Mouse (Mus musculus): ENCODE results near the gene Isca2.

The Isca2 gene

GRCm38 (mm10) chr12:84772726-84773441 is at the start of gene Isca2, which contains the start of gene Npc2:
TSS of gene Isca2 (plus strand) at chr12:84773251.
TSS of gene Npc2 (minus strand) at chr12:84773152.
- DNase-seq: peak; percentile 95

DNA sequence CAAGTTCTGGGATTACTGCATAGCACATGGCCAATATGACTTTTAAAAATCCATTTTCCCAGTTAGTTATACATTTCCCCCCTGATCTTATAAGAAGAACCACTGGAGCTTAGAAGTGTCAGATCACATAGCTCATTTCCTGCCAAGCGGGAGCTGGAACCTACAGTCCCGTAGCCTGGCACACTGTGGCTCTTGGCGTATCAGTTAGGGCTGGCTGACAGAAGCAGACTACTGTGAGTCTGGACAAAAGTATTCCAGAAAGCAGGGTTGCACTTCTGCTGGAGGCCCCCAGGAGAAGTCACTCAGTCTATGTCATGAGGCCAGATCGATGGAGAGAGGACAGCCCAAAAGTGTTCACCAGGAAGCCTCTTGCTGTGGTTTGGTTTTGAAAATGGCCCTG is 46.7 kb upstream of the Isca2 start:
- DNase-seq: no peak

DNA sequence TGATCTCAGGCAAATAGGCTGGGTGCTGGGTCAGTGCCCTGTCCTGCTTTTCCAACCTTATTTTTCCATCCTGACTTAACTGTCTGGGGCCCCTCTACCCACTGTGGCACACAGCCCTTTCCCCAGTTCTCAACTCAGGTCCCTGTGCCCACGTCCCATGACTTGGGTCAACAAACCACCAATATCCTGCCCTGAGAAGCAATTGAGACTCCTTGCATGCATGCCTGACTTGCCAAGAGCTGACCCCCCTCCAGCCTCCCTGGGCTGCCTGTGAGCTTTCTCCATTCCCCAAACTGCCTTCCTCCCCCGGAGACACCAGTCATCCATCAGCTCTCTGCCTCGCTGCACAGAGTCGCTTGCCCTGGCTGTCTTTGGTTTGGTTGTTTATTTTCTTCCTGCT is 46.1 kb upstream of the Isca2 start:
- DNase-seq: no peak

GRCm38 (mm10) chr12:84727434-84727833 is 45.6 kb upstream of the Isca2 start:
- DNase-seq: no peak

- DNase-seq: no peak
Measured at GRCm38 (mm10) chr12:84728421-84728820, 44.6 kb upstream of the Isca2 start.

- DNase-seq: no peak
Measured at GRCm38 (mm10) chr12:84733366-84733765, 39.7 kb upstream of the Isca2 start.

GRCm38 (mm10) chr12:84743496-84743895 is 29.6 kb upstream of the Isca2 start:
- DNase-seq: no peak

DNA sequence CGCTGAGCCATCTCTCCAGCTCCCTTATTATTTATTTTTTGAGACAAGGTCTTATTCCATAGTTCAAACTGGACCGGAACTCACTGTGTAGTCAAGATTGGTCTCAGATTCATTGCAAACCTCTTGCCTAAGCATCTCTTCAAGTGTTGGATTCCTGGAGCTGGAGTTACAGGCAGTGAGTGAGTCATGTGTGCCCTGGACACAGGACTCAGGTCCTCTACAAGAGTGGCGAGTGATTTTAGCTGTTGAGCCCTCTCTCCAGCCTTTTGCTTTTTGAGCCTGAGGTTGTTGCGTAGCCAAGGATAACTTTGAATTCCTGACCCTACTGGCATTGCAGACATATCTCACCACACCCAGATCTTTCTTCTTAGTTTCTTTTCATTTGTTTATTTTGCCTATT is 27.4 kb upstream of the Isca2 start:
- no peak for DNase-seq

DNA sequence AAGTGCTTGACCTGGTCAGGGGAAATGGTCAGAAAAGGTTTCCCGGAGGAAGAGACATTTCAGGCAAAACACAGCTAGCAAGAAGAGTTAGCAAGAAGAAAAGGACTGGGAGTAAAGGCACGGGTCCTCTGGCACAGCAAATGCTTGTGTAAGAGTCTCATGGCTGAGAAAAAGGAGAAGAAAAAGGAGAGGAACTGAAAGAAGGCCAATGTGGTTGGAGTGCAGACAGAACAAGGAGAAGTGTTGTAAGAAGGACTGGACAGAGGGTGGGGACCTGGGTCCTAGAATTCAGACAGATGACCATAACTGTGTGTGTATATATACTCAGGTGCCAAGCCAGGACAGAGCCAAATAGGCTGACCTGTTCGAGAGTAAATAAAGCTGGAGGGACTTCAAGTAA is 24.9 kb upstream of the Isca2 start:
- no peak for DNase-seq

DNA sequence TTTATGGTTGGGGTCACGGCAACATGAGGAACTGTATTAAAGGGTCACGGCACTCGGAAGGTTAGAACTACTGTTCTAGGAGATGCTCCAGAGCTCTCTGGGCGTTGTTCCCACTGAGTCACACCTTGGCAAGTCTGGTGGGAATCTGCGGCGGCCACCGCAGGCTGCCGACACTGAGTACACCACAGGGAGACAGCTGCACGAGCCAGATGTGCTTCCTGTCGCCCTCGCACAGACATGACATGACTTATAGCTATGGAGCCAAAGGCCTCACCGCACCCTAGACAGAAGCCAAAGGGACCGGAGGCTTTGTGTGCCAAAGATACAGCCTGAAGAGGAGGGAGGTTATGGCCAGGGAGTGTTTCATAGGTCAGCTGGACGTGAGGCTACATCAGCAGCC is 22.4 kb upstream of the Isca2 start:
- DNase-seq: peak; percentile 58

DNA sequence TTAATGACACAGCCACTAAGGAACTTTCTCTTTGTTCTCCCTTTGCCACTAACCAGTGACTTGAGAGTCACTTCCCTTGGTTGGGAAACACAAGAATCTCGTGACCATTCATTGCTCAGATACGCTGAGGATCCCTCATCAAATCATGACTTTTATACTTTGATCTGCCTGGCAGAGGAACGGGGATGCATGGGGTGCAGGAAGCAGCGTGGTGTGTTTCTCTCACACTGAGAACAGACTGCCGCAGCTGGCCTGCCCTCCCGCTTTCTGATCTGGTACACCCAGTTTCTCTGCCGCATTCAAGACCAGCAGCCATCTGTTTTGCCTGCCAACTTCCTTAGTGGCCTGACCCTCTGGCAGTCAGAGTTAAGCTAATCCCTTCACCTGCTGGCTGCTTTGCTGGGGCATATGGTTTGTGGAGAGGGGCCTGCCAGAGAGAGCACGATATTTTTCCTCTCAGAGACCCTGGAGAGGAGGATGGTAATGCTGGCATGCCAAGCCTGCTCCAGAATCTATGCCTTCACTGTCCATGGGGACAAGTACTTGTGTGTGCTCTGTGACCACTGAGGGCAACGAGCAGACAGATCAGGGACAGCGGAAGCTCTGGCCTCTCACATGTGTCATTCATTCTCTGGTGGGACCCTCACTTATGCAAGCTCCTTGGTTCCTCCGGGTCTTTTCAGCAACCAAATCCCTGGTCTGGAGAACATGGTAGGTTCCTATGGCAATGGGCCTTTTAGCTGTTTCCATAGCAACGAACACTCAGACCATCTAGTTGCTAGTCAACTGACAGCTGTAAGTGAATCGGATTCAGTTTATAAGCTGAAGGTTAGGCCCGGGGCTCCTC is 20.7 kb upstream of the Isca2 start:
- DNase-seq: peak; percentile 68

GRCm38 (mm10) chr12:84755008-84755695 is 17.9 kb upstream of the Isca2 start:
- peak; percentile 74 for DNase-seq

DNA sequence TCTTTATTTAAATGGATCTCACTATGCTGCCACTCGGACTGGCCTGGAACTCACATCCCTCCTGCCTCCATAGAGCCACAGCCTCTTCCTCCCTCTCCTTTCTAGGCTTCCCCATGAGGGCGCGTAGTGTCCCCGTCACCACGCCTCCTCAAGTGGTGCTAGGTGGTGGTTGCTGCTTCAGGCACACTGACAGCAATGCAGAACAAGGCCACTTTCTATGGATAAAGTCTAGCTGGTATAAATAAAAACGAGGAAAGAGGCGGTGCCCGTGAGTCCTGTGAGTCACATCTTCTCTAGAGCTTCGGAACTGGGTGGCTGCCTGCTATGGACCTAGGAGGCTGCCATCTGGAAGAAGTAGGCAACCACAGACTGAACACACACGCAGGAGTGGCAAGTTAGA is 17.0 kb upstream of the Isca2 start:
- DNase-seq: no peak

DNA sequence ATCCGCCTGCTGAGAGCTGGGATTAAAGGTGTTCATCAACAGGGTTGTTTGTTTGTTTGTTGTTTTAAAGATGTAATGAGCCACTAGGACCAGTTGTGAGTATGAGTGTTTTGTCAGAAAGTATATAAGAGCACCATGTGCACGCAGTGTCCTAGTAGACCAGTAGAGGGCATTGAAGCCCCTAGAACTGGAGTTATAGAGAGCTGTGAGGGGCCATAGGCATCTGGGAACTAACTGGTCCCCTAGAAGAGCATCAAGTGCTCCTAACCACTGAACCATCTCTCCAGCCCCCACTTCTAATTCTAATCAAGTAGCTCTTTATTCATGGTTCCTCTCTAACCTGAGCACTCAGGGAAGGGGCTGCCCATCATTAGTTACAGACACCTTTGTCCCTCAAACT is 14.0 kb upstream of the Isca2 start:
- peak; percentile 54 for DNase-seq

DNA sequence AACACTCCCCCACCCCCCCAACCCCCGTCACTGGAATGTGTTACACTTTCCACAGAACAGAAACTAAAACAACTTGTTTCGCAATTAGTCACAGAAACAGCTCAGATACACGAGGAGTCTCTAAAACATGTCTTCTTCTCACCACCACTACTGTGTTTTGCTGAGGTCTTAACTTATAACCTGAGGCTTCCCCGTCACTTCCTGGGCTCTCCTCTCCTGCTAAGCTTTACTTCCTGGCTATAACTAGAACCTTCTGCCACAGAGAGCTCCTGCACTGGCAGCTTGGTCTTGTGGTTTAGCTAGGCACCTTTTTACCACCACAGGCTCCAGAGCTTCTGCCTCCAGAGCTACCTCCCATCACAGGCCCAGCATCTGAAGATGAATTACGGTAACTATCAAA is 10.5 kb upstream of the Isca2 start:
- peak; percentile 45 for DNase-seq

GRCm38 (mm10) chr12:84763577-84764218 is 9.4 kb upstream of the Isca2 start:
- no peak for DNase-seq

DNA sequence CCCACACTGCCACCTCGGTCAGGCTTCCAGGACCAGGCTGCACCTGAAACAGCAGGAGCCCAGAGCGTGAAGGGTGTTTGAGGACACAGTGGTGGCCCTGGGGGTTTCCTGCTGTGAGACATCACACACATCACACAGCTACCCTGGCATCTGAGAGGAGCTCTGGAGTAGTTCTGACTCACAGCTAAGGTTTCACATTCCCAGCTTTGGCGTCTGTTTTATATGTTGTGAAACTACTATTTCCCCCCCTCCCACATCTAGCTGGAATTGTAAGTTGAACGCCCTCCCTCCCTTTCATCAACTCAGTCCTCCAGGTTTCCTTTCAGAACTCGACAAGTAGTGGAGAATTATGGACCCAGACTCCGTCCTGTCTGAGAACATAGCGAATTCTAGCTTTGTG is 8.3 kb upstream of the Isca2 start:
- no peak for DNase-seq

- DNase-seq: no peak
Measured at GRCm38 (mm10) chr12:84765506-84765905, 7.5 kb upstream of the Isca2 start.

DNA sequence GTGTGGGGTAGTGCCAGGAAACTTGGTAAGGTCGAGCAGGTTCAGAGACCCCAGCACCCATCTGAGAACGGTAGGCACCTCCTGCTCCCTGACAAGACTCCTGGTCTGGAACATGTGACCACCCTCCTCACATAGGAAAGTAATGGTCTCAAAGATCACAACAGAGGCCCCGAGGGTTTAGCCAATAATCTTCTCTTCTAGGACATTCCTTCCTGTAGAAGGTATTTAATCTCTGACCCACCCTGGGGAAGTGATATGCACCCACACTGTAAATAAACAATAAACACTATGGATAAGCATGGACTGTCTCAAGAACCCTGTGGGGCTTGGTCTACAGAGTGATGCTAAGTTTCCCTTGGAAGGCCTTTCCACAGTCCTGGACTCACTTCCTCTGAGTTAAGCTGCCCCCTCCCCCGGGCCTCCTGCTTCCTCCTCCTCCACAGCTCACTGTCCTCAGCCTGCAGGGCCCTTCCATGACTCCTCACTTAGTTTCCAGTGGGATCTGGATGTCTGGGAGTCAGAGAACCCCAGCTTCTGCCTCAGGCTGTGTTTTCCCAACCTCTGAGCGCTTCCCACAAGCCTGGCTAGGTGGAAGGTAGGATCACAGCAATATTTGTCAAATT is 6.8 kb upstream of the Isca2 start:
- no peak for DNase-seq

GRCm38 (mm10) chr12:84767510-84767909 is 5.5 kb upstream of the Isca2 start:
- no peak for DNase-seq

GRCm38 (mm10) chr12:84769624-84770023 is 3.4 kb upstream of the Isca2 start:
- no peak for DNase-seq

GRCm38 (mm10) chr12:84771981-84772520 is 1.0 kb upstream of the Isca2 start:
- DNase-seq: no peak
